Mouse (Mus musculus): ENCODE data around the gene Cd38.

The Cd38 gene

DNA sequence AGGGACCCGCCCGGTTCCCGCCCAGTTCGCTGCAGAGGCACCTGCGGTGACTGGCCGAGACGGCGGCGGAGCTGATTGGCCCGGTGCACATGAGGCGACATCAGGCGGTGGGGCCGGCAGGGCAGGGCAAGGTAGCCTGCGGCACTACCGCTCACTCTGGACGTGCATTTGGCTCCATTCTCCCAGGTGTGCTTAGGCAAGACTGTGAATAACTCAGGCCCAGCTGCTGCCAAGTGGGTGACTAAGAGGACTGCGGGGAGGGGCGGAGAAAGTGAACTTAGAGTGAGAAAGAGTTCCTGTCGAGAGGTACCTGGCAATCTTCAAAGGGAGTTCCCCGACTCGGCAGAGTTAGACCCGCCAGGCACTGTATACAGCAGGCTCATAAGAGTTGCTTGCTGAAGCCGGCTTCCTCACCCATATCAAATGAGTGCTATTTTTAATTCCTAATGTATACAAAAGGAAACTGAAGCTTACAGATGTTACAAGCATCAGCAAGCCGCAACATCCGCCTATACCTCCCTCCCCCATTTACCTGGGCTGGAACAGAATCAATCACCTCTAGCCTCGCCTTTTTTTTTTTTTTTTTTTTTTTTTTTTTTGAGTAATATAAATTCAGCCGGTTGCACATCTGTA, 79.9 kb downstream of the Cd38 start:
- DNase-seq: peak; percentile 84 to 85

DNA sequence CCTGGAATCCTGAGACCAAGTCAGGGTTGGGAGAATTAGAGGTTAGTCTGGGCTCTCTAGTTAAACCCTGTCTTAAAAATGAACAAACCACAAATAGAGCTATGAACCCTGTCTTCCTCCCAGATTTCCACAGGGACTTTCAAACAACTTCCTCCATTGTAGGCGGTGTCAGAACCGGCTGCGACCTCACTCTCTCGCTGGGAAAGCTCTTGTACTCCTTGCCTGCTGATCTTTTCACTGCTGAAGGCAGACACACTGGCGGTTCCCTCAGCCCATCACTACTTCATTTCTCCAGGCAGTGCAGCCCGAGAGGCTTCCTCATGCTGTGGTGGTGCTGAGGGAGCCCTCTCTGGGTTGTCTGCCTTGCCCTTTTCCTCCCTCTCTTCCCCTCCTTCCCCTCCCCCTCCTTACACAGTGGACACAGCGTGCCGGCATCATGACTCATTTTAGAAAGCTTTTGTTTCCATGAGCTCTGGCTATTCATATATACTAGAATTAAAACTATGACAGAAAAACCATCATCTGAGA, 80.5 kb downstream of the Cd38 start:
- peak; percentile 5 to 30 for DNase-seq

DNA sequence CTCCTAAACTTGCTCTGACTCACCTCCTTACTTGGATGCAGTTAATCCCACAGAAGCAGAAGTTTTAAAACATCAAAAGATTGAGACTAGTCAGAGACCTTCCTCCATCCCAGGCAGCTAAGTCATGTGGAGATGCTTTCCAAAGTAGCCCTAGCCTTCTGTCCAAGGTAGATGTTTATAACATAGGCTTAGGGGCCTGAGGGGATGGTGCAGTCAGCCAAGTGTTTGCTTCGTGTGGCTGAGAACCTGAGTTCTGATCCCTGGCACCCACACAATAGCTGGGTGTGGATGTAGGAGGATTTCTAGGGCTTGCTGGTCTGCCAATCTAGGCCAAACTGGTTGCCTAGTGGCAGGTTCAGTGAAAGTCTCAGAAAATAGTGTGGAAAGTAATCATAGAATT, 84.9 kb downstream of the Cd38 start:
- DNase-seq: no peak

DNA sequence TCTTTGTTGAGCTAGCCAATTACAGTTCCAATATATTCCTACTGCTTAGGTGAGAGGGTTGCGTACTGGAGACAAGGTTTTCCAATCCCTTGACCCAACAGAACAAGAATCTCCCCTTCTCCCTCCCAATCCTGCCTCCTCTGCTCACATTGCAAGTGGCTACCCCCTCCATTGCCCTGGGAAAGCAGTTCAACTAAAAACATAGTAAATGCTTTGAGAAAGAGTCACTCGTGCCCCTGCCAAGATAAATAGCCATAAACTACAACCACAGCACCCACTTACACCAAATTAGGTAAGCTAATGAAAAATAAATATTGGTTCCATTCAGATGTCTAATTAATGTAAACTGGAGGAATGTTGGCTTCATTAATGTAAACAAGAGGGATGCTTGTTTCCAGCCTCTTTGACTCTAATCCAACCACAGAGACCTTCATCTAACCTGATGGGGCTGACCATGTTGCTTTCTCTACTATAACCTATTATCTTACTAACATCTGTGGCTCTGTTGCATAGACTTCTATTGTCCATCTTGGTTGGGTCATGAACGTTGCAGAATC, 91.6 kb downstream of the Cd38 start:
- DNase-seq: no peak

DNA sequence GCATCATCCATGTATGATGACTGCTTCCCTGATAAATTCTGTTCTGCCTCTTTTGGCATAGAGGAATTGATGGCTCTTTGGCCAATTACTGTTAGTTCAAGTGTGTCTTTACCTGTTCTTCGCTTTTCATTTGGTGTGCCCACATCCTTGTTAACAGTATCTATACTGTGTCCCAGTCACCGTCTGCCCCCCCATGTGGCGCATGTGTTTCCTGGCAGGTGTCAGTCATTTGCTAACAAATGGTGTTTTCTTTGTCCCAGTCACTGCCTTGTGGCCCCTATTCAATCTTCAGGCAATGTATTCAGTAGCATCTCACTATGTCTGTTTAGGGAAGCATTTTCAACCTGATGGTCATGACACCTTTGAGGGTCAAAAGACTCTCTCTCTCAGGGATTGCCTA, 92.7 kb downstream of the Cd38 start:
- DNase-seq: no peak
